Mouse (Mus musculus) R1 (cell line): ENCODE results near the gene Scarb2.

Experiments
- DNase-seq: peaks from one replicate; pipeline ENCODE4 v3.0.0-alpha.2; 2018; ENCODE audit warnings: low read depth, low spot score

The Scarb2 gene

DNA sequence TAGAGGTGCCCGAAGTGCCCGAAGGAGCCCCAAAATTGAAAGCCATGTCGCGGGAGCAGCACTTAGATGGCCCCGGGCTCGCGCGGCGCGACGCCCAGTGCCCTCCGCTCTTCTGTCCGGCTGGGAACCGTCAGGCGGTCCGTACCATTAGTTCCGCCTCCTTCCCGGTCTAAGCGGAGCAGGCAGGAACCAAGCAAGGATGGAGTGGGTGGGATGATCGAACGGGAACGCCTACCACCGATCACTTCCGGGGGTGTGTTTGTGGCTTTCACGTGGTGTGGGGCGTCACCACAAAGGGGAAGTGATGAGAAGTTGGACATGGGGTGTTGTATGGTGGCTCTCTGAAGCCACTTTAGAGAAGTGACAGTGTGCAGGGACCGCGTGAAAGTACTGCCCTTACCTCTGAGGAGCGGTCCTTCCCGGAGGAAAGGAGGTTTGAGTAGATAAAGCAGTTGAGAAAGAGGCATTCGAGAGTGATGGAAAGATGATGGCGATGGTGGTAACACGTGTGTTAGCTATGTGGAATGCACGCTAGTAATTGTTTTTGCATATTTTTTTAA is 71.5 kb downstream of the Scarb2 start, which contains the start of gene Nup54:
Gene Nup54, minus strand, starts transcription at position 195 of the 560 bp plus-strand sequence.
- peak; percentile 98 for DNase-seq

DNA sequence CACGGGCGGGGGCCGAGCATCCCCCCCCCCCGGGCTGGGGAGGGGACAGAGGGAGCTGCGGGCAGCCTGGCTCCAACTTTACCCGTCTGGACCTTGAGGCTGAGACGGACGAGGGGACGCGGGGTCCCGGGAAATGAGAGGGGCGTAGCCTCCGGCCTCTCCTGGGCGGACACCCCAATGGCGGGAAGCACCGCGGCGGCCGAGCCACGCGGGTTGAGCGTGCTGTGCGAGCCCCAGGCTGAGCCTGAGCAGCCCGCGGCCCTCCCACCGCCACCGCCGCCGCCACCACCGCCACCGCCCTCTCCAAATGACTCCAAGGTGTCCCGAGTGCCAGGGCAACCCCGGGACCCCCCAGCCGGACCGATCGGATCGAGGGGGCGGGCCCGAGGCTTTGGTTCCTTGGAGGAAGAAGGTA is 72.1 kb downstream of the Scarb2 start:
- DNase-seq, result no peak

- DNase-seq, result peak; percentile 39
Observed at GRCm38 (mm10) chr5:92434070-92434469, 72.6 kb downstream of the Scarb2 start.

DNA sequence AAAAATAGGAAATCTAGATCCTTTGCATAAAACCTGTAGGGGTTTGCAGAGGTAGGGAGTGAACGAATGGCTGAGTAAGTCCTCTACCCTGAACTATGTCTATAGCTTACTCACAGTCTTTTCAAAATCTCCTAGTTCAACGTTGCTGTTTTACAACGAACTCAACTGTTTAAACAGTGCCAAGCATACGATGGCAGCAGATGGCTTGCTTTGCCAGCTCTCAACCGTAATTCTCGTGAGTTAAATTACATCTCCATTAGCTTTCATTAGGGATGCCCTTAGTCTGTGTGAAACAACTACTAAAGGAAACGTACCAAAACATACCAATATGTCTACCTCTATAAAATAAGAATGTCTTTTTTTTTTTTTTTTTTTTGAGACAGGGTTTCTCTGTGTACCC is 75.0 kb downstream of the Scarb2 start:
- no peak for DNase-seq

DNA sequence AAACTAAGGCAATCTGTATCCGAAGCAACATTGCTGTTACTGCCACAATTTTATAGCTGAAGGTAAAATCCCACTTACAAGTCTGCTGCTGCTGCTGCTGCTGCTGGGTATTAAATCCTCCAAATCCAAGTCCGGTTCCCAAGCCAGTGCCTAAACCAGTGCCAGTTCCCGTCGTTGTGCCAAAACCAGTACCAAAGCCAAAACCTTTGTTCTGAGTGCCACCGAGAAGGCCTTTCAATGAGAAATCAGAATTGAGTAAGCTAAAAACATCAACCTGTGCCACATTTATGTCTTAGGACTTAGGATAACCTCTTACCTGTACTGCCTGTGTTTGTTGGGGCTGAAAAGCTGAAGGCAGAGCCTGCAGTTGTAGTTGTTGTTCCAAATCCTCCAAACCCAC is 75.9 kb downstream of the Scarb2 start:
- no peak for DNase-seq

DNA sequence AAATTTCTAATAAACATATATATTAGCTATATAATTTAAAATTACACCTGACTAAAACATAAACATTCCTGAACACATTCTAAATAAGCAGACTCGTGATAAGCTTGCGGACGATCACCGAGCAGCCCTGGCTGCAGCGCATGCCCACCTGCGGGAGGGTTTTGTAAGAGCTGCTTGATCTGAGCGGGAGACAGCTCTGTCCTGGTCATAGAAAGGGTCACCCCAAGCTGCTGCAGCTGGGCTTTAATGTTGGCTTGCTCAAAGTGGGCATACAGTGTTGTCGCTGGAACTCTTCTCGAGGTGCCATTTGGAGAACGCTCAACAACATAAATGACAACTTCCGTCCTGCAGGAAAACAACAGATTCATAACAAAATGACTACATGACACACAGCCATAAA is 82.5 kb downstream of the Scarb2 start:
- DNase-seq, result no peak

- DNase-seq, result peak; percentile 32
Observed at GRCm38 (mm10) chr5:92413982-92414375, 92.7 kb downstream of the Scarb2 start.

DNA sequence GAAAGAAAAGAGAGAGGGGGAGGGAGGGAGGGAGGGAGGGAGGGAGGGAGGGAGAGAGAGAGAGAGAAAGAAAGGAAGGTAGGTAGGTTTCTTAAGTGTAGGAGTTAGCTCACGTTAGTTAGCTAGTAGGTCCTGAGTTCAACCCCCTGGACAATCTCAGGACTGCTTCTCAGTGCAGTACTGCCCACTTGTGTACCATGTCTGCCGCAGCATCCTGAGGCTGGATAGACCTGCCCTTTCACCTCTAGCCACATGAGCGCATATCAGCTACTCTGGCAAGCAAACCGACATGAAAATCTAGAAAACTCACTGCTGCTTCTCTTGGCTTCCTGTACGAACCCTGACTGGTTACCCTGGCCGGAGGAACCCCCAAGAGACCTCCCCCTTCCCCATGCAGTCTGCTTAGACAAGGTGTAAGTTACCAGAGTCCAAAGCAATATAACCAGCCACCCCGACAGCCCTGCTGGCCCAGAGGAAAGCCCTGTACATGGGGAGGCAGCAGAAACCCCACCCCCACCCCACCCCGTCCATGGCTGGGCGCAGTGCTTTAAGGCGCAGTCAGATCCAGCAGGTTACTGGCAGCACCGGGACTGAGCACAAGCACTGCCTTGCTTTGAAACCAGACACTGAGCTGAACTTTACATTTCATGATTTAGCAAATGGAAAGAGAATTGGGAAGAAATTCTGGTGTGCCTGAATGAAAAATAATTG is 93.2 kb downstream of the Scarb2 start:
- peak; percentile 33 for DNase-seq

GRCm38 (mm10) chr5:92411461-92412140 is 95.0 kb downstream of the Scarb2 start:
- DNase-seq, result no peak

DNA sequence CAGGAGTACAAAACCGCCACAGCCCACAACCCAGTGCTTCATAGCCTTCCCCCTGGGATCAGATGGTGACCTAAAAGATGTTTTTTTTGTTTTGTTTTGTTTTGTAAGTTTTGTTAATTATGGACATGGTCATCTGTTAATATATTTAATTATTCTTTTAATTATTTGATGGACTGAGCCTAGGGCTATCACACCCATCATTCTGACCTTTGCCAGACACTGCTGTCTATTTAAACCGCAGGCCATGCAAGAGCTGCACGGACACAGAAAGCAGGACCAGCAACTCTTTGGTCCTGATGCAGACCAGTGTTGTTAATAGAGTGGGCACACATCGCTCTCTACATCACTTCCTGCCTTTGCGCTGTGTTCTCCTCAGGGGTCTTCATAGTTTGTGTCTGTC is 96.1 kb downstream of the Scarb2 start:
- no peak for DNase-seq

GRCm38 (mm10) chr5:92409361-92410155 is 97.1 kb downstream of the Scarb2 start:
- no peak for DNase-seq

GRCm38 (mm10) chr5:92404400-92404678 is 102.3 kb downstream of the Scarb2 start:
- no peak for DNase-seq

DNA sequence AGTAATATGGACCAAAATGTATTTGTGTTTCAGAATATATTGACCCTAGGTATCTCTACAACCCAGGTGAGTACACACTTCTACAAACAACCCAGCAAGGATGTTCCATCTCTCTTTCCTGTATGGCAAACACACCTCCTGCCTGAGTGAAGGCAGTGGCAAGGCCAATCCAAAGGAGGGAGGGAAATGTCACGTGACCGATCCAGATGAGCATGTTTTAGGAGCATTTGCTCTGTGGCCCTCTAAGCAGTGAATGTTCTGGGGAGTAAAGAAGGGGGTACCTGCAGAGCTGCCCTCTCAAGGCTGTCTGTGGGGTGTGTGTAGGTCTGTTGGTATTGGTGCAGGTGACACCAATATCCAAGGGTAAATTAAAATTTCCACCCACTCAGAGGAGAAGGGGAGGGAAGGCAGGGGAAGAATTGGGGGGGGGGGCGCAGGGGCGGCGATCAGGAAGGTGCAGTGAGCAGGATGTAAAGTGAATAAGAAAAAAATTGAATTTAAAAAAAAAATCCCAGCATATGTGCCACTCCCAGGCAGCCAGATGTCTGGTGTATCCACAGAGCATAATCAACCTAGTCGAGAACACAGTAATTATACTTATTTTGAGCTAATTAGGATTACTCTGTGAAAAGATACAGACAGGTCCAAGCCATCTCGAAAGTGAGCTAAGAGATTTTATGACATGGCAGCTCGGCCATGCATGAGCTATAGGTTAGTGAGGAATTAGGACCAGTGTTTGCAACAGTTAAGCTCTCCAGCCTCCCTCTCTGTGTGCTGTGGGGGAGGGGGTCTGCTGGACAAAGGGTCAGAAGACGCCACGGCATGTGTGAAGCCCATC is 102.9 kb downstream of the Scarb2 start:
- no peak for DNase-seq

DNA sequence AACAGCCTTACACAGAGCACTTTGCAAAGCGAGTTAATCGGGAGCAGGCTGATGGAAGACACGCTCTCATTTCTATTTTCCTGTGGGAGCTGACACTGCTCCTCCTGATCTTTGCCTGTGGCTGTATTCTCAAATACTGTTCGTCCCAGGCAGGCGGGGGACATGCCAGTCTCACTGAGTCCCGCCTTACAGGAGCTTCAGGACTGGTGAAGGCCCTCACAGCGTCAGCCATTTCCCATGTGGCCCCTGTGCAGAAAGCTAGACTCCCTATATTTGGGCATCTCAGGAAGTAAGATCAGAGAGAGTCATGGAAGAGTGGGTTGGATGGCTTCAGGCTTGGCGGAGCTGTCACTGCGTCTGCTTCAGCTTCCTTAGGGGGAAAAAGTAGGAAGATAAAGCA is 103.8 kb downstream of the Scarb2 start:
- peak; percentile 36 for DNase-seq

GRCm38 (mm10) chr5:92398153-92398552 is 108.5 kb downstream of the Scarb2 start:
- DNase-seq, result peak; percentile 90

DNA sequence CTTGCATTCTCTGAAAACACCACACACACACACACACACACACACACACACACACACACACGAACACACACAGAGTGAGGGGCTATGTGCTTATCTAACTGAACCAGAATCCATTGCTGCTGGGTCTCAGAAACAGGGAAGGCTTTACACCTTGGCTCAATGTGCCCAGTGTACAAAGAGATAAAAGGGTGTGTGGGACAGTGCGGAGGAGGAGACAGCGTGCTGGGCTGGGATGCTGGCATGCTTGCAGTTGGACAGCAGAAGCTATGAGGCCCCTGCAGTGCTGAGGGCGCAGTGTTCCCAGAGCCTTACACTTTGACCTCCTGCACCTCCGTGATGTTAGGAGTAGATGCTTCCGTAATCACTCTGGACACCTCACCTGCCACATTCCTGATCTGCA is 110.2 kb downstream of the Scarb2 start:
- DNase-seq, result no peak

- no peak for DNase-seq
Observed at GRCm38 (mm10) chr5:92395764-92396163, 110.9 kb downstream of the Scarb2 start.

DNA sequence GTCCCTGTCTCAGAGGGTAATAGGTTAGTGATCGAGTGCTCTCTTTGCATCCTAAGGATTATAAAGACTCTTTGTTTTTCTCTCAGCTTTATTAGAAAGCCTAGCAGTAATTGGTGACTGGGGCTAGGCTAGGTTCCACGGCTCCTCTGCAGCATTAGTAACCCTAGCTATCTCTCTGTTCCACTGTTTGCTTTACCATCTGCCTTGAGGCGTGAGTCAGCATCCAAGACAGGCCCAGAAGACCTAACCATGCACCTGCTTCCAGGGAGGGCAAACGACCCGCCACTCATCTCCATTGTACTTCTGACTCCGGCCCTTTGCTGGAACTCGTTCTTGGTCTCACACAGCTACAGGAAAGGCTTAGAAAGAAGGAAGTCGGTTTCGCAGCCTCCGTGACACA is 112.8 kb downstream of the Scarb2 start:
- no peak for DNase-seq

GRCm38 (mm10) chr5:92392542-92392941 is 114.1 kb downstream of the Scarb2 start:
- no peak for DNase-seq
